Mouse (Mus musculus): ENCODE measurements around the gene Il1rapl2. TPM values are rescaled to one million over a fixed set of nuclear protein-coding genes. Genes with fewer than 3 reads are reported as not detected.

The Il1rapl2 gene
- polyA plus RNA-seq, 1 experiment from 2014 or later, result 4.2 TPM

- WGBS, result 49% methylated on average over 3 of the region's 3 CpGs
- no peak overlapping the region for H3K4me3 ChIP-seq (replicated peaks; ENCODE audit: low read depth, low read length)
- no peaks in the 10 kb centered on the region for H3K36me3 ChIP-seq (ENCODE audit: control insufficient read depth, insufficient read depth, low read length)
- no peak overlapping the region for H3K9ac ChIP-seq (replicated peaks; ENCODE audit: low read length)
- H3K27ac ChIP-seq (replicated peaks; ENCODE audit: low read depth, low read length), result no peak overlapping the region
- H3K4me1 ChIP-seq (ENCODE audit: control insufficient read depth, insufficient read depth, low read length), result no peaks in the 10 kb centered on the region
- no peak overlapping the region for H3K4me2 ChIP-seq (ENCODE audit: low read length)
- no peaks in the 10 kb centered on the region for H3K9me3 ChIP-seq (ENCODE audit: control insufficient read depth, low read length)
- ATAC-seq (ENCODE audit: low FRiP score, low TSS enrichment) (no peak), DNase-seq (no peak)
- no peaks in the 10 kb centered on the region for H3K27me3 ChIP-seq (ENCODE audit: control insufficient read depth, insufficient read depth, low read length)
Measured at GRCm38 (mm10) chrX:137755537-137755936, 185.1 kb downstream of the Il1rapl2 start.

- ATAC-seq (ENCODE audit: low FRiP score, low TSS enrichment) (peak; percentile 58; the same call in 1 of the 2 replicates), DNase-seq (peak; percentile 25)
- no peak overlapping the region for H3K9ac ChIP-seq (replicated peaks; ENCODE audit: low read length)
- peak overlapping the region; percentile 41; the same call in 1 of the 2 replicates for H3K27ac ChIP-seq (replicated peaks; ENCODE audit: low read depth, low read length)
- 0 out of 2 replicates have a peak, but pooled peaks cover 4% of the 10 kb centered on the region for H3K4me1 ChIP-seq (ENCODE audit: control insufficient read depth, insufficient read depth, low read length)
- no peaks in the 10 kb centered on the region for H3K9me3 ChIP-seq (ENCODE audit: control insufficient read depth, low read length)
- H3K4me2 ChIP-seq (ENCODE audit: low read length), result no peak overlapping the region
- H3K36me3 ChIP-seq (ENCODE audit: control insufficient read depth, insufficient read depth, low read length), result no peaks in the 10 kb centered on the region
- no peak overlapping the region for H3K4me3 ChIP-seq (replicated peaks; ENCODE audit: low read depth, low read length)
- H3K27me3 ChIP-seq (ENCODE audit: control insufficient read depth, insufficient read depth, low read length), result no peaks in the 10 kb centered on the region
- 45% methylated on average over 6 of the region's 6 CpGs for WGBS
Measured at GRCm38 (mm10) chrX:137805484-137806200, 235.2 kb downstream of the Il1rapl2 start.

- no peaks in the 10 kb centered on the region for H3K27me3 ChIP-seq (ENCODE audit: control insufficient read depth, insufficient read depth, low read length)
- no peak overlapping the region for H3K4me3 ChIP-seq (replicated peaks; ENCODE audit: low read depth, low read length)
- peak; percentile 25 for DNase-seq
- no peak overlapping the region for H3K4me2 ChIP-seq (ENCODE audit: low read length)
- no peaks in the 10 kb centered on the region for H3K36me3 ChIP-seq (ENCODE audit: control insufficient read depth, insufficient read depth, low read length)
- 0 out of 2 replicates have a peak, but pooled peaks cover 4% of the 10 kb centered on the region for H3K4me1 ChIP-seq (ENCODE audit: control insufficient read depth, insufficient read depth, low read length)
- no peaks in the 10 kb centered on the region for H3K9me3 ChIP-seq (ENCODE audit: control insufficient read depth, low read length)
- H3K9ac ChIP-seq (replicated peaks; ENCODE audit: low read length), result no peak overlapping the region
- 46% methylated on average over 4 of the region's 4 CpGs for WGBS
- peak; percentile 66; the same call in 1 of the 2 replicates for ATAC-seq (ENCODE audit: low FRiP score, low TSS enrichment)
- H3K27ac ChIP-seq (replicated peaks; ENCODE audit: low read depth, low read length), result 0 out of 2 replicates have a peak overlapping the region, but pooled peaks have one; percentile 41
Measured at GRCm38 (mm10) chrX:137806231-137807114, 236.1 kb downstream of the Il1rapl2 start.

- Histone ChIP-seq H3K27ac (replicated peaks; ENCODE audit: low read depth, low read length) (no peak overlapping the region), H3K4me3 (replicated peaks; ENCODE audit: low read depth, low read length) (no peak overlapping the region), H3K4me2 (ENCODE audit: low read length) (no peak overlapping the region), H3K9me3 (ENCODE audit: control insufficient read depth, low read length) (no peaks in the 10 kb centered on the region), H3K36me3 (ENCODE audit: control insufficient read depth, insufficient read depth, low read length) (no peaks in the 10 kb centered on the region), H3K4me1 (ENCODE audit: control insufficient read depth, insufficient read depth, low read length) (0 out of 2 replicates have a peak, but pooled peaks cover 4% of the 10 kb centered on the region), H3K27me3 (ENCODE audit: control insufficient read depth, insufficient read depth, low read length) (no peaks in the 10 kb centered on the region), H3K9ac (replicated peaks; ENCODE audit: low read length) (no peak overlapping the region)
- WGBS, result 73% methylated on average over 3 of the region's 3 CpGs
- DNase-seq (no peak), ATAC-seq (ENCODE audit: low FRiP score, low TSS enrichment) (no peak)
Measured at GRCm38 (mm10) chrX:137809526-137809925, 239.1 kb downstream of the Il1rapl2 start.

GRCm38 (mm10) chrX:137812151-137812550 is 241.7 kb downstream of the Il1rapl2 start:
- H3K27me3 ChIP-seq (ENCODE audit: control insufficient read depth, insufficient read depth, low read length), result no peaks in the 10 kb centered on the region
- 74% methylated on average over 1 of the region's 1 CpGs for WGBS
- no peaks in the 10 kb centered on the region for H3K9me3 ChIP-seq (ENCODE audit: control insufficient read depth, low read length)
- no peak for DNase-seq
- no peak overlapping the region for H3K4me3 ChIP-seq (replicated peaks; ENCODE audit: low read depth, low read length)
- no peak for ATAC-seq (ENCODE audit: low FRiP score, low TSS enrichment)
- no peaks in the 10 kb centered on the region for H3K36me3 ChIP-seq (ENCODE audit: control insufficient read depth, insufficient read depth, low read length)
- H3K4me1 ChIP-seq (ENCODE audit: control insufficient read depth, insufficient read depth, low read length), result no peaks in the 10 kb centered on the region
- no peak overlapping the region for H3K4me2 ChIP-seq (ENCODE audit: low read length)
- H3K9ac ChIP-seq (replicated peaks; ENCODE audit: low read length), result no peak overlapping the region
- no peak overlapping the region for H3K27ac ChIP-seq (replicated peaks; ENCODE audit: low read depth, low read length)

GRCm38 (mm10) chrX:137848936-137849335 is 278.5 kb downstream of the Il1rapl2 start:
- H3K9ac ChIP-seq (replicated peaks; ENCODE audit: low read length), result no peak overlapping the region
- H3K36me3 ChIP-seq (ENCODE audit: control insufficient read depth, insufficient read depth, low read length), result no peaks in the 10 kb centered on the region
- no peaks in the 10 kb centered on the region for H3K4me1 ChIP-seq (ENCODE audit: control insufficient read depth, insufficient read depth, low read length)
- no peak overlapping the region for H3K4me2 ChIP-seq (ENCODE audit: low read length)
- no peaks in the 10 kb centered on the region for H3K9me3 ChIP-seq (ENCODE audit: control insufficient read depth, low read length)
- ATAC-seq (ENCODE audit: low FRiP score, low TSS enrichment) (no peak), DNase-seq (no peak)
- no peak overlapping the region for H3K27ac ChIP-seq (replicated peaks; ENCODE audit: low read depth, low read length)
- WGBS, result 72% methylated on average over 3 of the region's 3 CpGs
- H3K4me3 ChIP-seq (replicated peaks; ENCODE audit: low read depth, low read length), result no peak overlapping the region
- H3K27me3 ChIP-seq (ENCODE audit: control insufficient read depth, insufficient read depth, low read length), result no peaks in the 10 kb centered on the region

- no peaks in the 10 kb centered on the region for H3K4me1 ChIP-seq (ENCODE audit: control insufficient read depth, insufficient read depth, low read length)
- no peak overlapping the region for H3K27ac ChIP-seq (replicated peaks; ENCODE audit: low read depth, low read length)
- H3K4me3 ChIP-seq (replicated peaks; ENCODE audit: low read depth, low read length), result no peak overlapping the region
- no peak for DNase-seq
- no peaks in the 10 kb centered on the region for H3K36me3 ChIP-seq (ENCODE audit: control insufficient read depth, insufficient read depth, low read length)
- no peak overlapping the region for H3K9ac ChIP-seq (replicated peaks; ENCODE audit: low read length)
- no peak for ATAC-seq (ENCODE audit: low FRiP score, low TSS enrichment)
- no peaks in the 10 kb centered on the region for H3K9me3 ChIP-seq (ENCODE audit: control insufficient read depth, low read length)
- H3K27me3 ChIP-seq (ENCODE audit: control insufficient read depth, insufficient read depth, low read length), result no peaks in the 10 kb centered on the region
- no peak overlapping the region for H3K4me2 ChIP-seq (ENCODE audit: low read length)
Measured at GRCm38 (mm10) chrX:137923490-137923889, 353.1 kb downstream of the Il1rapl2 start.

GRCm38 (mm10) chrX:137926835-137927234 is 356.4 kb downstream of the Il1rapl2 start:
- H3K4me3 ChIP-seq (replicated peaks; ENCODE audit: low read depth, low read length), result no peak overlapping the region
- no peak overlapping the region for H3K27ac ChIP-seq (replicated peaks; ENCODE audit: low read depth, low read length)
- H3K27me3 ChIP-seq (ENCODE audit: control insufficient read depth, insufficient read depth, low read length), result no peaks in the 10 kb centered on the region
- H3K9me3 ChIP-seq (ENCODE audit: control insufficient read depth, low read length), result no peaks in the 10 kb centered on the region
- no peak overlapping the region for H3K9ac ChIP-seq (replicated peaks; ENCODE audit: low read length)
- H3K4me2 ChIP-seq (ENCODE audit: low read length), result no peak overlapping the region
- 71% methylated on average over 2 of the region's 2 CpGs for WGBS
- DNase-seq, result no peak
- H3K4me1 ChIP-seq (ENCODE audit: control insufficient read depth, insufficient read depth, low read length), result no peaks in the 10 kb centered on the region
- H3K36me3 ChIP-seq (ENCODE audit: control insufficient read depth, insufficient read depth, low read length), result no peaks in the 10 kb centered on the region
- ATAC-seq (ENCODE audit: low FRiP score, low TSS enrichment), result no peak
